Mouse (Mus musculus) CH12.LX (cell line): Measurements from ENCODE around the gene Mrps18b. TPM values are rescaled to one million over a fixed set of nuclear protein-coding genes. Genes with fewer than 3 reads are reported as not detected.
A peak's percentile ranks its signal among the peaks of the same experiment; 100 is the strongest.

Source experiments
- DNase-seq: peaks from one replicate; pipeline ENCODE4 v3.0.0-alpha.2; 2013; ENCODE audit errors: extremely low read depth
- H3K27ac ChIP-seq: 2 replicates; pipeline ENCODE4 v1.5.1; 2012; ENCODE audit warnings: low read depth, mild to moderate bottlenecking, control low read depth, moderate library complexity; ENCODE audit not compliant: insufficient read depth
- H3K27me3 ChIP-seq: replicated peaks from 2 replicates; pipeline ENCODE3; 2012; ENCODE audit warnings: inconsistent platforms
- H3K36me3 ChIP-seq, 2 experiments: replicated peaks in 1 of 2; 2 replicates each; pipeline versions ENCODE3 to v1.6.1; 2012; ENCODE audit warnings: inconsistent platforms in 1 of 2, low read length in 1 of 2, mild to moderate bottlenecking in 1 of 2, mixed read lengths in 1 of 2, moderate library complexity in 1 of 2; ENCODE audit not compliant: control insufficient read depth in 1 of 2, insufficient read depth in 1 of 2
- H3K4me1 ChIP-seq, 2 experiments: 2 replicates each; pipeline ENCODE4 v1.6.1; 2012; ENCODE audit warnings: inconsistent platforms in 1 of 2, moderate library complexity in 1 of 2; ENCODE audit not compliant: insufficient read depth in 2 of 2, control insufficient read depth in 1 of 2
- H3K4me2 ChIP-seq: 2 replicates; pipeline ENCODE4 v1.6.1; 2012; ENCODE audit warnings: low read depth, mild to moderate bottlenecking, control low read depth; ENCODE audit not compliant: poor library complexity, insufficient read depth, severe bottlenecking
- H3K4me3 ChIP-seq, 3 experiments: fragments of 150-350 bp in 1 of 3; sonication (generic) in 1 of 3; replicated peaks in 1 of 3; 2 replicates each; pipeline versions ENCODE3 to v1.5.1; 2011 to 2012; ENCODE audit warnings: low read depth in 2 of 3, low read length in 2 of 3, mild to moderate bottlenecking in 2 of 3, moderate library complexity in 2 of 3, control low read depth in 1 of 3, improper control_type of control experiment in 1 of 3, inconsistent platforms in 1 of 3, mixed read lengths in 1 of 3; ENCODE audit not compliant: poor library complexity in 1 of 3
- H3K79me2 ChIP-seq: replicated peaks from 2 replicates; pipeline ENCODE4 v1.6.1; 2012; ENCODE audit warnings: mild to moderate bottlenecking, moderate library complexity; ENCODE audit not compliant: control insufficient read depth, poor library complexity, insufficient read depth, severe bottlenecking; ENCODE audit errors: extremely low read depth
- H3K9ac ChIP-seq: 2 replicates; pipeline ENCODE4 v1.6.1; 2012; ENCODE audit warnings: low read depth, mild to moderate bottlenecking, control low read depth, moderate library complexity; ENCODE audit not compliant: insufficient read depth
- H3K9me3 ChIP-seq: replicated peaks from 2 replicates; pipeline ENCODE3; 2012; ENCODE audit warnings: low read length, inconsistent platforms, mixed read lengths
- BHLHE40 ChIP-seq: IDR thresholded peaks from 2 replicates; pipeline ENCODE4 v1.6.1; 2011; ENCODE audit warnings: mild to moderate bottlenecking, low read depth, low read length, improper control_type of control experiment
- CHD1 ChIP-seq: IDR thresholded peaks from 2 replicates; pipeline ENCODE4 v1.6.1; 2012; ENCODE audit warnings: low read depth, low read length, improper control_type of control experiment, inconsistent platforms
- CHD2 ChIP-seq: IDR thresholded peaks from 2 replicates; pipeline ENCODE4 v1.6.1; 2011; ENCODE audit warnings: low read length, improper control_type of control experiment
- CTCF ChIP-seq, 2 experiments: IDR thresholded peaks in 1 of 2; conservative IDR thresholded peaks in 1 of 2; 2 replicates each; pipeline ENCODE4 v1.5.1; 2011 to 2012; ENCODE audit warnings: low read depth in 2 of 2, low read length in 2 of 2, improper control_type of control experiment in 1 of 2, inconsistent platforms in 1 of 2, mild to moderate bottlenecking in 1 of 2, moderate library complexity in 1 of 2
- E2F4 ChIP-seq: IDR thresholded peaks from 2 replicates; pipeline ENCODE4 v1.6.1; 2011; ENCODE audit warnings: low read depth, low read length, improper control_type of control experiment; ENCODE audit not compliant: insufficient replicate concordance
- ELF1 ChIP-seq: IDR thresholded peaks from 2 replicates; pipeline ENCODE4 v1.6.1; 2014; ENCODE audit warnings: low read depth, mild to moderate bottlenecking, inconsistent platforms, low read length, improper control_type of control experiment
- EP300 ChIP-seq: IDR thresholded peaks from 2 replicates; pipeline ENCODE4 v1.6.1; 2011; ENCODE audit warnings: low read length, improper control_type of control experiment
- JUN ChIP-seq: IDR thresholded peaks from 2 replicates; pipeline ENCODE4 v1.6.1; 2011; ENCODE audit warnings: low read depth, mild to moderate bottlenecking, low read length, improper control_type of control experiment, moderate library complexity; ENCODE audit not compliant: insufficient read depth
- JUND ChIP-seq: conservative IDR thresholded peaks from 2 replicates; pipeline ENCODE4 v1.6.1; 2011; ENCODE audit warnings: low read depth, low read length, improper control_type of control experiment
- MAX ChIP-seq: IDR thresholded peaks from 2 replicates; pipeline ENCODE4 v1.6.1; 2011; ENCODE audit warnings: low read length, improper control_type of control experiment
- MAZ ChIP-seq: IDR thresholded peaks from 2 replicates; pipeline ENCODE4 v1.6.1; 2012; ENCODE audit warnings: low read depth, mild to moderate bottlenecking, inconsistent platforms, low read length, improper control_type of control experiment, moderate library complexity
- MEF2A ChIP-seq: IDR thresholded peaks from 2 replicates; pipeline ENCODE4 v1.6.1; 2014; ENCODE audit warnings: low read depth, mild to moderate bottlenecking, inconsistent platforms, low read length, improper control_type of control experiment, borderline replicate concordance
- NRF1 ChIP-seq: IDR thresholded peaks from 2 replicates; pipeline ENCODE4 v1.6.1; 2014; ENCODE audit warnings: low read depth, mild to moderate bottlenecking, inconsistent platforms, low read length, improper control_type of control experiment, moderate library complexity
- PAX5 ChIP-seq: IDR thresholded peaks from 2 replicates; pipeline ENCODE4 v1.6.1; 2012; ENCODE audit warnings: low read length, inconsistent platforms, mixed read lengths
- POLR2A ChIP-seq: IDR thresholded peaks from 2 replicates; pipeline ENCODE4 v1.6.1; 2011; ENCODE audit warnings: low read depth, mild to moderate bottlenecking, improper control_type of control experiment, low read length
- POLR2AphosphoS2 ChIP-seq: IDR thresholded peaks from 2 replicates; pipeline ENCODE4 v1.6.1; 2011; ENCODE audit warnings: low read depth, low read length, improper control_type of control experiment
- RAD21 ChIP-seq: IDR thresholded peaks from 2 replicates; pipeline ENCODE4 v1.6.1; 2011; ENCODE audit warnings: low read depth, mild to moderate bottlenecking, low read length, improper control_type of control experiment, moderate library complexity
- SIN3A ChIP-seq: IDR thresholded peaks from 2 replicates; pipeline ENCODE4 v1.6.1; 2012; ENCODE audit warnings: low read length, improper control_type of control experiment, inconsistent platforms
- SMC3 ChIP-seq: IDR thresholded peaks from 2 replicates; pipeline ENCODE4 v1.6.1; 2011; ENCODE audit warnings: low read depth, low read length, improper control_type of control experiment
- TBP ChIP-seq: conservative IDR thresholded peaks from 2 replicates; pipeline ENCODE4 v1.6.1; 2011; ENCODE audit warnings: low read depth, low read length, improper control_type of control experiment
- UBTF ChIP-seq: IDR thresholded peaks from 2 replicates; pipeline ENCODE4 v1.6.1; 2012; ENCODE audit warnings: low read depth, mild to moderate bottlenecking, inconsistent platforms, low read length, improper control_type of control experiment, moderate library complexity
- USF2 ChIP-seq: conservative IDR thresholded peaks from 2 replicates; pipeline ENCODE4 v1.6.1; 2011; ENCODE audit warnings: low read depth, low read length, improper control_type of control experiment
- ZC3H11A ChIP-seq: IDR thresholded peaks from 2 replicates; pipeline ENCODE4 v1.6.1; 2012; ENCODE audit warnings: low read depth, mild to moderate bottlenecking, inconsistent platforms, low read length, improper control_type of control experiment
- ZKSCAN1 ChIP-seq: IDR thresholded peaks from 2 replicates; pipeline ENCODE4 v1.6.1; 2012; ENCODE audit warnings: low read depth, inconsistent platforms, low read length, improper control_type of control experiment, borderline replicate concordance
- ZMIZ1 ChIP-seq: IDR thresholded peaks from 2 replicates; pipeline ENCODE4 v1.6.1; 2012; ENCODE audit warnings: low read depth, mild to moderate bottlenecking, inconsistent platforms, low read length, improper control_type of control experiment
- ZNF384 ChIP-seq: IDR thresholded peaks from 2 replicates; pipeline ENCODE4 v1.6.1; 2012; ENCODE audit warnings: low read depth, low read length, improper control_type of control experiment, inconsistent platforms
- dilution Hi-C: fragments of 300-500 bp; cut with MboI; formaldehyde crosslinking; loops from 2 replicates; pipeline ENCODE4 v1.14.3; 2020; ENCODE audit warnings: low sequenced_read_pairs; ENCODE audit not compliant: extremely low pct_unique_long_range_greater_than_20kb, extremely low pct_ligation_motif_present
- in situ Hi-C: fragments of 300-500 bp; cut with MboI; formaldehyde crosslinking; loops from 3 replicates; pipeline ENCODE4 v1.14.3; 2019; ENCODE audit warnings: low sequenced_read_pairs, low pct_ligation_motif_present, low pct_unique_long_range_greater_than_20kb, mixed read lengths
- polyA plus RNA-seq: library from polyadenylated mRNA; unstranded; fragments of >175 nt; gene quantifications from 2 replicates; pipeline ENCODE4 v1.2.1, GENCODE M21; 2012; ENCODE audit warnings: low read depth; ENCODE audit not compliant: insufficient read length
- total RNA-seq, 2 experiments: library from RNA; depleted of rRNA; stranded (reverse); fragments of 300-350 nt in 1 of 2; fragments of >200 nt in 1 of 2; gene quantifications; 2 replicates each; pipeline ENCODE4 v1.2.3; 2012 to 2014

Gene Mrps18b
- total and polyA plus RNA-seq, 3 experiments = 108 to 172 (median 148) TPM

DNA sequence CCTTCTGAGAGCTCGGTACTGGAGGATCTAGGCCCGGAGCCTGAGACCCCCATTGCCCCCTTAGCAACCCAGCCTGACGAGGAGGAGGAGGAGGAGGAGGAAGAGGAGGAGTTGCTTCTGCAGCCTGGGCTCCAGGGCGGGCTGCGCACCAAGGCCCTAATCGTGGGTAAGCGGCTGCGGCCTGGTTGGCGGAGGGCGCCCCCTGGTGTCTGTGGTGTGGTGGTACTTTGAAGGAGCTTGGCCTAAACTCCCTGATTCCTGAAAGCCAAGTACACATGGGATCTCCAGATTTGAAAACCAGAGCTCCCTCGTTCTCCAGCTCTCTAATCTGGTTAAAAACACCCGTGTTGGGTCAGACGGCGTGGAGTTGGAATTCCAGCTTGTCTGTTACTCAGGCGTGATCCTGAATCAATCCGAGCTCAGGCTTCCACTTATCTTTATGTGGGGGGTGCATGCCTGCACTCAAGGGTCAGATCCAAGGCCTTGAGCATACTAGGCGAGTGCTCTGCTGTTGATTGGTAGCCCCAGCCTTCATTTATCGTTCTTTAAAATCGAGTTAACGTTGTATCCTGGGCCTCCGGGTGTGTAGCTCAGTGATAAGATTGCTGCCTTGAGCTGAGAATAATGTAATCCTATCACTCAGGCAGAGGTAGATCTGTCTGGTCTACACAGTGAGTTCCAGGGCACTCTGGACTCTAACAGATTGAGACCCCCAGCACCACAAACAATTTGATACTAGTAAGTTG, 42.2 kb downstream of the Mrps18b start:
- peak; percentile 81 for DNase-seq
- Histone ChIP-seq H3K79me2 (peaks cover 31% of the 10 kb centered on the region), H3K4me3 (no peak overlapping the region), H3K4me2 (peak overlapping the region; percentile 25), H3K9me3 (peaks cover 4% of the 10 kb centered on the region), H3K36me3 (peaks cover 19 to 49% of the 10 kb centered on the region in 2 experiments), H3K9ac (peak overlapping the region; percentile 1; the same call in 1 of the 2 replicates), H3K27me3 (no peaks in the 10 kb centered on the region), H3K27ac (peak overlapping the region; percentile 6; the same call in 1 of the 2 replicates), H3K4me1 (peaks cover 0 to 27% of the 10 kb centered on the region in 2 experiments; a peak in 2 of 4 replicates)
- TF ChIP-seq NRF1 = peak; percentile 54
- no peak for TF ChIP-seq ZKSCAN1
- peak; percentile 34; the same call in 1 of the 2 replicates for TF ChIP-seq POLR2A
- peak; percentile 85 for TF ChIP-seq RAD21
- TF ChIP-seq ZMIZ1 = no peak
- peak; percentile 35; the same call in 1 of the 2 replicates for TF ChIP-seq SIN3A
- peak; percentile 96 for TF ChIP-seq SMC3
- TF ChIP-seq ELF1 = 0 out of 2 replicates have a peak, but pooled peaks have one; percentile 12
- peak; percentile 50 to 95 for TF ChIP-seq CTCF (conservative IDR thresholded peaks at IDR 0.05 in 1 of 2, IDR thresholded peaks at IDR 0.05 in 1 of 2; ENCODE audit: low read depth in 2 of 2, low read length in 2 of 2)
- peak; percentile 18; the same call in 1 of the 2 replicates for TF ChIP-seq ZC3H11A
- in situ Hi-C loops = loop anchor here (5.0 kb wide), 1 partner anchor 37 kb away; the partner anchor contains the start of gene Tubb5
- dilution Hi-C loops = no loop called here

- Histone ChIP-seq H3K4me1 (peaks cover 0 to 27% of the 10 kb centered on the region in 2 experiments; a peak in 2 of 4 replicates), H3K4me3 (peak overlapping the region; percentile 58 to 74 (median 63)), H3K79me2 (peaks cover 51% of the 10 kb centered on the region), H3K27me3 (no peaks in the 10 kb centered on the region), H3K27ac (peak overlapping the region; percentile 83), H3K9me3 (peaks cover 4% of the 10 kb centered on the region), H3K4me2 (peak overlapping the region; percentile 85; the same call in 1 of the 2 replicates), H3K9ac (peak overlapping the region; percentile 69), H3K36me3 (peaks cover 18 to 39% of the 10 kb centered on the region in 2 experiments)
- in situ Hi-C loops (loop anchor here (5.0 kb wide), 1 partner anchor 34 kb away; the partner anchor contains the start of gene Tubb5), dilution Hi-C loops (no loop called here)
- no peak for TF ChIP-seq JUND
- TF ChIP-seq RAD21 = peak; percentile 51
- TF ChIP-seq POLR2AphosphoS2 = no peak
- no peak for TF ChIP-seq ELF1
- TF ChIP-seq MEF2A = no peak
- TF ChIP-seq EP300 = no peak
- TF ChIP-seq BHLHE40 = no peak
- TF ChIP-seq MAZ = no peak
- TF ChIP-seq CTCF (conservative IDR thresholded peaks at IDR 0.05 in 1 of 2, IDR thresholded peaks at IDR 0.05 in 1 of 2; ENCODE audit: low read depth in 2 of 2, low read length in 2 of 2) = peak; percentile 63 to 70
- no peak for TF ChIP-seq CHD2
- TF ChIP-seq USF2 = no peak
- no peak for TF ChIP-seq UBTF
- no peak for TF ChIP-seq NRF1
- no peak for TF ChIP-seq POLR2A
- TF ChIP-seq MAX = no peak
- no peak for TF ChIP-seq JUN
- 0 out of 2 replicates have a peak, but pooled peaks have one; percentile 9 for TF ChIP-seq TBP
- TF ChIP-seq PAX5 = no peak
- no peak for TF ChIP-seq CHD1
- TF ChIP-seq ZNF384 = peak; percentile 65
- TF ChIP-seq SMC3 = peak; percentile 53
- TF ChIP-seq E2F4 = no peak
- peak; percentile 58 for DNase-seq
Measured at GRCm38 (mm10) chr17:35870884-35871696, 45.1 kb downstream of the Mrps18b start.
